Mouse (Mus musculus): Measurements from ENCODE around the gene Arpc4. TPM values are rescaled to one million over a fixed set of nuclear protein-coding genes. Genes with fewer than 3 reads are reported as not detected.

Arpc4 gene
- total RNA-seq, 2 experiments from 2014 or later = 49.1 to 50.7 TPM

DNA sequence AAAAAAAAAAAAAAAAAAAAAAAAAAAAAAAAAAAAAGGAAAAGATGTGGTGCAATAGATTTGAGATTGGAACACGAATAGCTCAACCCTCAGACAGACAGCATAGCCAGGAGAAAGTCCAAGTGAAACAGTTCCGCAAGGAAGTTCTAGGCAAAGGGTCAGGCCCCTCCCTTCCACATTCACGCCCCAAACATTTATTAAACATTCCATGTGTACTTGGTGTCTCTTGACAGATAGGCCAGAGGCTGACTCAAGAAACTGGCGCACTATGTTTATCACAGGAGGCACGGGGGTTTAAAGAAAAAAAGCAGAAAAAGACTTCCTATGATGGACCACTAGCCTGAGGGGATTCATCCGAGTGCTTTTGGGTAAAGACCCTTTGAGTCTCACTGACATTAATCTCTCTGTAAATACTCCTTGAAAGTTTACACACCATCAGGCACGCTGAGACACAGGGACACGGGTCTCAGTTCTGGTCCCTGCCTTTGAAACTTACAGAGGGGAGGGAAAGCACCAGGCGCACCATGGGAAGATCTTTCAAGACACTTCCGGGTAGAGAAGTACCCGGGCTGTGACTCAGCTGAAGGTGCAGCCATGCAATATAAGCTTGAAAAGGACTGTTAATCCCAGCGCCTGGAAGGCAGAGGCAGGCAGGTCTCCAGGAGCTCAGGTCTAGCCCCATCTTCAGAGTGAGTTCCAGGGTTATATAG is 61.0 kb downstream of the Arpc4 start:
- intact Hi-C loops (cut with DNase I) = no loop called here
- DNase-seq = no peak

Small RNAs within 50 kb of the gene (microRNA-seq; reads per million reads assigned to microRNA genes)
- gene Gm24387 = 0 reads per million in 2 experiments

Other genes with a start within 250 kb of the Arpc4 start
- under 1 TPM; 0.22 to 0.48 TPM for gene Lhfpl4, start 182.7 kb upstream of the Arpc4 start, total RNA-seq (2021)
- 10 to 100 TPM; 13.4 to 15.2 TPM for gene Mtmr14, start 140.3 kb upstream of the Arpc4 start, total RNA-seq (2021)
- gene Cpne9, start 95.8 kb upstream of the Arpc4 start, total RNA-seq (2021) = not detected
- gene Brpf1, start 71.0 kb upstream of the Arpc4 start, total RNA-seq (2021) = 10 to 100 TPM in 1 of 2 experiments, 1 to 10 TPM in 1; 8.3 to 10.5 TPM
- gene Ogg1, start 51.1 kb upstream of the Arpc4 start, total RNA-seq (2021) = 1 to 10 TPM; 4.1 to 5.1 TPM
- 10 to 100 TPM; 35.9 to 37.7 TPM for gene Camk1, start 34.1 kb upstream of the Arpc4 start, total RNA-seq (2021)
- gene Tada3, start 232 bp upstream of the Arpc4 start, total RNA-seq (2021) = 10 to 100 TPM; 11.5 to 13.3 TPM
- under 1 TPM; 0.42 to 0.66 TPM for gene Ttll3, start 11.1 kb downstream of the Arpc4 start, total RNA-seq (2021)
- 1 to 10 TPM; 8.1 to 8.9 TPM for gene Rpusd3, start 41.2 kb downstream of the Arpc4 start, total RNA-seq (2021)
- gene Cidec, start 57.6 kb downstream of the Arpc4 start, total RNA-seq (2021) = 10 to 100 TPM in 1 of 2 experiments, 1 to 10 TPM in 1; 3.7 to 14.3 TPM
- 10 to 100 TPM; 24.8 to 27.9 TPM for gene Jagn1, start 64.5 kb downstream of the Arpc4 start, total RNA-seq (2021)
- under 1 TPM; 0.13 to 0.15 TPM for gene Il17re, start 80.4 kb downstream of the Arpc4 start, total RNA-seq (2021)
- gene Il17rc, start 93.3 kb downstream of the Arpc4 start, total RNA-seq (2021) = 1 to 10 TPM; 3.8 to 5.1 TPM
- 10 to 100 TPM; 39.1 to 49.8 TPM for gene Creld1, start 105.2 kb downstream of the Arpc4 start, total RNA-seq (2021)
- not detected for gene Prrt3, start 123.8 kb downstream of the Arpc4 start, total RNA-seq (2021)
- gene Emc3, start 153.5 kb downstream of the Arpc4 start, total RNA-seq (2021) = 10 to 100 TPM; 52.9 to 55.7 TPM
- gene Fancd2, start 153.6 kb downstream of the Arpc4 start, total RNA-seq (2021) = under 1 TPM; 0.20 to 0.30 TPM
- gene Fancd2os, start 222.6 kb downstream of the Arpc4 start, total RNA-seq (2021) = not detected
- 10 to 100 TPM; 36.3 to 37.5 TPM for gene Brk1, start 226.7 kb downstream of the Arpc4 start, total RNA-seq (2021)
- 1 to 10 TPM; 3.5 to 4.5 TPM for gene Vhl, start 245.8 kb downstream of the Arpc4 start, total RNA-seq (2021)

All from gastrocnemius, postnatal 36 days (tissue).